ENCODE assay signal across 11 mouse cellular contexts in genomic region chr17:85617566-85618358, GRCm38 (mm10). TPM values are rescaled to one million over a fixed set of nuclear protein-coding genes. Genes with fewer than 3 reads are reported as not detected.
A peak's percentile ranks its signal among the peaks of the same experiment; 100 is the strongest.
DNase-seq lines count a peak whose midpoint lies in the region; ATAC-seq lines count a peak whose summit lies in the region.
"Had no signal": no experiment of that assay in that cellular context is flagged by ENCODE, and none has a peak within 500 bp of the region (broad histone marks: within the 10 kb centered on the region; RNA-seq: fewer than 3 reads in every experiment).

No protein-coding gene starts in this region.

- no peaks in the 10 kb centered on the region for H3K9me3 ChIP-seq in heart, embryonic 12.5 days (replicated peaks)
- no peaks in the 10 kb centered on the region for H3K9me3 ChIP-seq in forebrain, embryonic 16.5 days (ENCODE audit: control insufficient read depth, low read length)
- H3K9me3 ChIP-seq in midbrain, embryonic 13.5 days: no peaks in the 10 kb centered on the region

- no peak overlapping the region for H3K27ac ChIP-seq in heart, embryonic 12.5 days (ENCODE audit: poor library complexity, severe bottlenecking)
- peak overlapping the region; percentile 78 for H3K27ac ChIP-seq in forebrain, embryonic 16.5 days (ENCODE audit: low read length)
- H3K27ac ChIP-seq in midbrain, embryonic 13.5 days: peak overlapping the region; percentile 88

- no peak for DNase-seq in heart, adult 9 months (ENCODE audit: low spot score in 2 of 2)
- peak; percentile 44 for DNase-seq in MN1 (ENCODE audit: low spot score)
- no peak for DNase-seq in left cerebral cortex, adult 18-20 months (ENCODE audit: low spot score in 2 of 2)
- no peak for DNase-seq in urinary bladder, postnatal 25 days (ENCODE audit: low spot score)
- no peak for DNase-seq in spleen, postnatal 10 days (ENCODE audit: low spot score in 2 of 2)
- DNase-seq: right cerebral cortex, postnatal 14 days had no signal

- peak overlapping the region; percentile 63 for H3K4me2 ChIP-seq in heart, embryonic 12.5 days
- peak overlapping the region; percentile 50 for H3K4me2 ChIP-seq in forebrain, embryonic 16.5 days (ENCODE audit: low read length)
- H3K4me2 ChIP-seq in midbrain, embryonic 13.5 days (replicated peaks): peak overlapping the region; percentile 53

- peaks cover 33% of the 10 kb centered on the region for H3K4me1 ChIP-seq in heart, embryonic 12.5 days (replicated peaks)
- peaks cover 45% of the 10 kb centered on the region for H3K4me1 ChIP-seq in forebrain, embryonic 16.5 days (replicated peaks; ENCODE audit: control insufficient read depth, insufficient read depth, low read length)
- H3K4me1 ChIP-seq in midbrain, embryonic 13.5 days (replicated peaks): peaks cover 34% of the 10 kb centered on the region

- H3K36me3 ChIP-seq in heart, embryonic 12.5 days: no peaks in the 10 kb centered on the region
- H3K36me3 ChIP-seq in forebrain, embryonic 16.5 days (ENCODE audit: control insufficient read depth, insufficient read depth): no peaks in the 10 kb centered on the region
- H3K36me3 ChIP-seq in midbrain, embryonic 13.5 days: no peaks in the 10 kb centered on the region

- H3K9ac ChIP-seq in heart, embryonic 12.5 days: no peak overlapping the region
- H3K9ac ChIP-seq in forebrain, embryonic 16.5 days (replicated peaks; ENCODE audit: low read depth, low read length): peak overlapping the region; percentile 55
- peak overlapping the region; percentile 63 for H3K9ac ChIP-seq in midbrain, embryonic 13.5 days (replicated peaks)

- ATAC-seq in heart, embryonic 12.5 days (ENCODE audit: insufficient number of reproducible peaks, low FRiP score): peak; percentile 33; the same call in 1 of the 2 replicates
- peak; percentile 19; the same call in 1 of the 2 replicates for ATAC-seq in forebrain, embryonic 16.5 days
- ATAC-seq in midbrain, embryonic 13.5 days: peak; percentile 12; the same call in 1 of the 2 replicates

- H3K4me3 ChIP-seq in heart, embryonic 12.5 days: peak overlapping the region; percentile 37
- peak overlapping the region; percentile 40 for H3K4me3 ChIP-seq in forebrain, embryonic 16.5 days (replicated peaks; ENCODE audit: low read length)
- H3K4me3 ChIP-seq in midbrain, embryonic 13.5 days (replicated peaks): peak overlapping the region; percentile 39

- WGBS in heart, embryonic 12.5 days: under 1% methylated on average over 36 of the region's 36 CpGs
- under 1% methylated on average over 36 of the region's 36 CpGs for WGBS in forebrain, embryonic 16.5 days
- WGBS in midbrain, embryonic 13.5 days: under 1% methylated on average over 33 of the region's 36 CpGs

- peaks cover 99% of the 10 kb centered on the region for H3K27me3 ChIP-seq in heart, embryonic 12.5 days (replicated peaks)
- H3K27me3 ChIP-seq in forebrain, embryonic 16.5 days (replicated peaks; ENCODE audit: control insufficient read depth, insufficient read depth, low read length): peaks cover 77% of the 10 kb centered on the region
- H3K27me3 ChIP-seq in midbrain, embryonic 13.5 days: peaks cover 100% of the 10 kb centered on the region

RNA-seq across cellular contexts. Expression of gene Six3, which starts 4.4 kb away (rescaled TPM):
- polyA plus RNA-seq in heart, embryonic 12.5 days (2016; fragmentation: Nextera tagmentation; extraction: Ambion mirVana): not detected in 2 replicates
- 15.6 and 17.6 TPM in 2 replicates for polyA plus RNA-seq in forebrain, embryonic 16.5 days (2015; fragmentation: Nextera tagmentation; extraction: Ambion mirVana)
- 15.6 and 21.9 TPM in 2 replicates for polyA plus RNA-seq in midbrain, embryonic 13.5 days (2015; fragmentation: Nextera tagmentation; extraction: Ambion mirVana)
- total RNA-seq in left cerebral cortex, adult 18-20 months (2021): 1 to 10 TPM; 2.9 to 6.1 TPM
- total RNA-seq: gastrocnemius, postnatal 4 days had no signal
- polyA plus RNA-seq: liver, embryonic 16.5 days had no signal

Comparison
In these comparisons a context has a peak if more than half of its experiments do, and no peak if none do; other contexts are left out.
1. RNA of gene Six3, which starts 4.4 kb away (polyA plus RNA-seq): 15.6 to 21.9 TPM in midbrain, embryonic 13.5 days and 15.6 to 17.6 TPM in forebrain, embryonic 16.5 days; not detected in heart, embryonic 12.5 days; every median in the first group is over 10 times any median in the second.
2. Peak in every context shown above with its lines, with median percentiles within 50 percentile points of each other: ATAC-seq, H3K4me2 ChIP-seq and H3K4me3 ChIP-seq.